Mouse (Mus musculus) liver, postnatal 0 days (tissue): Measurements from ENCODE around the gene Pfdn4. TPM values are rescaled to one million over a fixed set of nuclear protein-coding genes. Genes with fewer than 3 reads are reported as not detected.

Source experiments
- ATAC-seq: fragments of 200-750 bp; cut with Nextera tagmentation; 2 replicates; pipeline ENCODE4 v1.8.0; 2017; ENCODE audit warnings: mild to moderate bottlenecking, moderate library complexity
- DNase-seq: peaks from one replicate; pipeline ENCODE4 v3.0.0-alpha.2; 2016
- H3K27ac ChIP-seq: fragments of 300-500 bp; sonication (generic); 2 replicates; pipeline ENCODE4 v1.5.1; 2014; ENCODE audit warnings: antibody characterized with exemption, moderate library complexity, mild to moderate bottlenecking, low read depth
- H3K27me3 ChIP-seq: fragments of 300-500 bp; sonication (generic); 2 replicates; pipeline ENCODE4 v1.6.1; 2014; ENCODE audit warnings: low read length, control low read depth, mixed read lengths; ENCODE audit not compliant: insufficient read depth
- H3K36me3 ChIP-seq: fragments of 300-500 bp; sonication (generic); replicated peaks from 2 replicates; pipeline ENCODE4 v1.6.1; 2014; ENCODE audit warnings: mild to moderate bottlenecking, control low read depth, low read length, moderate library complexity, mixed read lengths; ENCODE audit not compliant: insufficient read depth
- H3K4me1 ChIP-seq: fragments of 300-500 bp; sonication (generic); 2 replicates; pipeline ENCODE4 v1.6.1; 2014; ENCODE audit warnings: antibody characterized with exemption, mild to moderate bottlenecking, control low read depth; ENCODE audit not compliant: insufficient read depth
- H3K4me2 ChIP-seq: fragments of 300-500 bp; sonication (generic); 2 replicates; pipeline ENCODE4 v1.6.1; 2014; ENCODE audit warnings: low read depth, mild to moderate bottlenecking, low read length, moderate library complexity, mixed read lengths
- H3K4me3 ChIP-seq: fragments of 300-500 bp; sonication (generic); 2 replicates; pipeline ENCODE4 v1.5.1; 2014; ENCODE audit warnings: low read depth, low read length
- H3K9ac ChIP-seq: fragments of 300-500 bp; sonication (generic); replicated peaks from 2 replicates; pipeline ENCODE4 v1.6.1; 2014; ENCODE audit warnings: mild to moderate bottlenecking, moderate library complexity
- H3K9me3 ChIP-seq: fragments of 300-500 bp; sonication (generic); 2 replicates; pipeline ENCODE4 v1.6.1; 2016; ENCODE audit warnings: mild to moderate bottlenecking, control low read depth, low read length, mixed read lengths
- CTCF ChIP-seq: sonication (generic); IDR thresholded peaks from 2 replicates; pipeline ENCODE4 v1.5.1; 2016; ENCODE audit warnings: antibody characterized with exemption, low read depth
- EP300 ChIP-seq: IDR thresholded peaks from 2 replicates; pipeline ENCODE4 v1.6.1; 2016; ENCODE audit warnings: antibody characterized with exemption, low read depth, mild to moderate bottlenecking
- WGBS: fragments of 180-500 bp; shearing (Covaris S2); extraction: QIAGEN DNeasy Blood & Tissue Kit; methylation state at CpG from one replicate; pipeline ENCODE4 v1.1.7; 2014; ENCODE audit not compliant: insufficient replicate concordance; 5-methylcytosine and 5-hydroxymethylcytosine counted together
- polyA plus RNA-seq: library from polyadenylated mRNA; unstranded; fragments of >200 nt; fragmentation: Nextera tagmentation; extraction: Ambion mirVana; gene quantifications from 2 replicates; pipeline ENCODE4 v1.2.1, GENCODE M21; 2015

Gene Pfdn4
- polyA plus RNA-seq, 1 experiment from 2014 or later = 29.8 TPM

DNA sequence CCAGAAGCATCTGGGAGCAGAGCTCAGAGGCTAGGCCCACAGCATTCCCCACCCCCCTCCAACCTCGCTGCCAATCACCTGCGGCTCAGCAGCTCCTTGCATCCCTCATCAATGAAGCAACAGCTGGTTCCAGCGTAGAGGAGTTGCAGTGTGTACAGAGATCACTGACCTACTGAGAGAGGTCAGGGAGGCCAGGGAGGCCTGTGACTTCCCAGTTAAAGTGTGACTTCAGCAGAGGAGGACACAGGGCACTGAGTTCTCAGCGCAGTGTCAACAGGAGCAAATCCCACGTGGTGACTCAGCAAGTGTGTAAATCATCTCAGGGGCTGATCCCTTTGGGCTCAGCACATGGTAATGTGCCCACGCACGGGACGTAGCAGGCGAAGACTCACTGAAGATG lies 36.4 kb upstream of the Pfdn4 start:
- Histone ChIP-seq H3K4me3 (no peak overlapping the region), H3K9me3 (no peaks in the 10 kb centered on the region), H3K27me3 (no peaks in the 10 kb centered on the region), H3K4me2 (no peak overlapping the region), H3K4me1 (no peaks in the 10 kb centered on the region), H3K9ac (no peak overlapping the region), H3K36me3 (no peaks in the 10 kb centered on the region), H3K27ac (peak overlapping the region; percentile 79)
- DNase-seq = peak; percentile 73
- ATAC-seq = peak; percentile 99
- 27% methylated on average over 9 of the region's 9 CpGs for WGBS
- no peak for TF ChIP-seq CTCF
- TF ChIP-seq EP300 = peak; percentile 79

DNA sequence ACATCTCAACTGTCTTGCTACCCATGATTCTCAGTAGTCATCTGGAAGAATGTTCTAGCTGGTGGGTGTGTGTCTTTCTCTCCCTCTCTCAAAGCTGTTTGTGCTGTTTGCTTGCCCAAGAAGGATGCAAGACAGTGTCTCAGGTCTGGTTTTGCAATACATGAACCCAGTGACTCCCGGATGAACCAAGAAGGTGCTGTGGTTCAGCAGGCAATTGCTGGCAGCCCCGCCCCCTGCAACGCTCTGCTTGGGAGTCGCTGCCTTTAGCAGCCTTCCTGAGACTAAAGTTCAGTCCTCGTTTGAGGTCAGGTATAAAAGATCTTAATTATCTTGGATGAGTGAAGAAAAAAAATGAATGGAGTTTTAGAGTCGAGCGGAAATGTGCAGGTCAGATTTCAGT lies 34.6 kb upstream of the Pfdn4 start:
- DNase-seq = no peak
- no peaks in the 10 kb centered on the region for H3K9me3 ChIP-seq
- 57% methylated on average over 7 of the region's 7 CpGs for WGBS
- no peak overlapping the region for H3K9ac ChIP-seq
- no peaks in the 10 kb centered on the region for H3K36me3 ChIP-seq
- H3K27me3 ChIP-seq = no peaks in the 10 kb centered on the region
- H3K4me1 ChIP-seq = no peaks in the 10 kb centered on the region
- H3K4me3 ChIP-seq = no peak overlapping the region
- H3K4me2 ChIP-seq = no peak overlapping the region
- no peak for TF ChIP-seq EP300
- TF ChIP-seq CTCF = no peak
- ATAC-seq = no peak
- H3K27ac ChIP-seq = no peak overlapping the region

DNA sequence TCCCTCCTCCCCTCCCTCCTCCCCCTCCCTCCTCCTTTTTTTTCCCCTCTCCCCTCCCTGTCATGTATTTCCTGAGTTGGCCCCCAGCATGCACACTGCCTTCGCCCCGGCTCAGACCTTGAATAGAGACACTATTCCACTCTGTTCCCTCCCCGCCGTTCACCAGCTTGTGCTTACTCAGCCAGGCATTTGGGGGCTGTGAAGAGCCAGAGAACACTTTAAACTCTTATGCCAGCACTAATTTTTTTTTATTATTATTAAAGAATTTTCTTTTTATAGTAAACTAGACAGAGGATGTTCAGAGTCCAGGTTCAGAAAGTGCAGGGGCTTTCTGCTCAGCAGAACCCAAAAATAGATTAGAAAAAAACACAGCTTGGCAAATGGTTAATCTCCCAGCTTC lies 31.4 kb upstream of the Pfdn4 start:
- ATAC-seq = no peak
- no peak for DNase-seq
- Histone ChIP-seq H3K4me1 (0 out of 2 replicates have a peak, but pooled peaks cover 3% of the 10 kb centered on the region), H3K36me3 (no peaks in the 10 kb centered on the region), H3K9ac (no peak overlapping the region), H3K27ac (no peak overlapping the region), H3K4me2 (no peak overlapping the region), H3K9me3 (no peaks in the 10 kb centered on the region), H3K27me3 (no peaks in the 10 kb centered on the region), H3K4me3 (no peak overlapping the region)
- WGBS = 46% methylated on average over 4 of the region's 4 CpGs
- no peak for TF ChIP-seq EP300
- no peak for TF ChIP-seq CTCF

DNA sequence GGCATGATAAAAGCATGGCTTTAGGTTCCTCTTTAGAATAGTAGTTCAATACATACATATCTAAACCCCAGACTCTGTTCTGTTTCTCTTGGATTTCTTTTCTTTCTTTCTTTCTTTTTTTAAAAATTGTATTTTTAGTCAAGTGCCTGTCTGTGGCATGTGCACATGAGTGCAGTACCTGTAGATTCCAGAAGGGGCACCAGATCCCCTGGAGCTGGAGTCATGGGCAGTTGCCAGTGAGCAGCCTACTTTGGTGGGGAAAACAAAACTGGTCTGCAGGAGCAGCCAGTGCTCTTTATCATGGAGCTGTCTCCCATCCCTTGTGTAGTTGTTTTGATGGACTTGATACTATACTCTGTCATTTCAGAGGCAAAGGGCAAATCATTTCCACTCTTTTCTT lies 28.2 kb upstream of the Pfdn4 start:
- no peak overlapping the region for H3K9ac ChIP-seq
- H3K4me2 ChIP-seq = no peak overlapping the region
- no peak overlapping the region for H3K4me3 ChIP-seq
- H3K4me1 ChIP-seq = 0 out of 2 replicates have a peak, but pooled peaks cover 5% of the 10 kb centered on the region
- no peaks in the 10 kb centered on the region for H3K36me3 ChIP-seq
- DNase-seq (peak; percentile 29), ATAC-seq (no peak)
- peak; percentile 50 for TF ChIP-seq CTCF
- no peak for TF ChIP-seq EP300
- H3K27me3 ChIP-seq = no peaks in the 10 kb centered on the region
- no peaks in the 10 kb centered on the region for H3K9me3 ChIP-seq
- H3K27ac ChIP-seq = no peak overlapping the region

DNA sequence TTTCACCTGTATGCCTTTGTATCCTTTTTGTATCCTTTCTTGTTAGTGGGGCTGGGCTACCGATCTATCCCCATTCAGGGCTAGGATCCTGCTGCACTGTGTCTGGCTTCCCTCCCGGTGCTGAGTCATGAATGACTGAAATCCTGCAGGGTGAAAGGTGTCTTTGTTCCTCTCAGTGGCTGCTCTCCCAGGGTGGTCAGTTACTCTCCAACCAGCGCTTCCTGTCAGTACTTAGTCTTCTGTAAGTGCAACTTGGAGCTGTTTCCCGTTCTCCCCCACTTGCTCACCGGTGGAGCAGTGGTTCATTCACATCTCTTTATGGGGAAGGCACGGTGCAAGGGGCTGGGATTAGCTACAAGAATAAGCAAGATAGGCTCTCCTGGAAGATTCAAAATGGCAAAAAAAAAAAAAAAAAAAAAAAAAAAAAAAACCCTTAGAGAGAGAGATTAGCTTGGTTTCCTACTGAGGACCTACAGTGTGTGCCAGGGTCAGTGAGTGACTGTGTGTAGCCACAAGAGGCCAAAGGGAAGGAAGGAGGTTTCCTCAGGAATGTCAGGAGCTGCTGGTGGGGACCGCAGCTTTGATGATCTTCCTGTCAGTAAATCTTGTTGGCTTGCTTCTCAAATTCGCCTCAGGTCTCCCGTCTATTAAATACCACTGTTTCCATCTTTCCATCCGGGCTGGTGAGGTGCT lies 26.5 kb upstream of the Pfdn4 start:
- TF ChIP-seq CTCF (no peak), EP300 (no peak)
- H3K27ac ChIP-seq = no peak overlapping the region
- H3K9me3 ChIP-seq = no peaks in the 10 kb centered on the region
- ATAC-seq = peak; percentile 47; the same call in 1 of the 2 replicates
- H3K9ac ChIP-seq = no peak overlapping the region
- DNase-seq = peak; percentile 51
- no peak overlapping the region for H3K4me2 ChIP-seq
- H3K4me1 ChIP-seq = 0 out of 2 replicates have a peak, but pooled peaks cover 5% of the 10 kb centered on the region
- no peaks in the 10 kb centered on the region for H3K27me3 ChIP-seq
- no peaks in the 10 kb centered on the region for H3K36me3 ChIP-seq
- H3K4me3 ChIP-seq = no peak overlapping the region
- 9% methylated on average over 10 of the region's 10 CpGs for WGBS

DNA sequence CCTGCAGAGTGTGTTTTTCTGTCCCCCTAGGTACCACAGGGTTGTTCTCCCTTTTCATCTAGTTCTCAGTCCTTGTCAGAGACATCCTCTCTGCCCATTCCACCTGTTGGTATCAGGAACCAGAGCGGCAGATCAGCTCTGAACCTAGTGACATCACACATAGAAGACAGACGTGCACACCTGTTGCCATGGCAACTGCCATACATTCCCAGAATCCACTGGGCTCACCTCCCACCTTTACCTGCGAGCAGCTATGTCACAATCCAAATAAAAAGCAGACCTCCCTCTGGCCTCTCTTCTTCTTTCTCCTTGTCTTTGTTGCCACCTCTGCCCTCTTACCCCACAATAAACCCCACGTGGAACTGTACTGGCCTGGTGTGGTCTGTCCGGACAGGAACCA lies 25.6 kb upstream of the Pfdn4 start:
- no peak overlapping the region for H3K4me2 ChIP-seq
- no peaks in the 10 kb centered on the region for H3K9me3 ChIP-seq
- WGBS = 63% methylated on average over 5 of the region's 5 CpGs
- no peak for ATAC-seq
- no peak overlapping the region for H3K4me3 ChIP-seq
- no peaks in the 10 kb centered on the region for H3K36me3 ChIP-seq
- no peaks in the 10 kb centered on the region for H3K27me3 ChIP-seq
- no peak overlapping the region for H3K27ac ChIP-seq
- no peak for DNase-seq
- H3K4me1 ChIP-seq = 0 out of 2 replicates have a peak, but pooled peaks cover 5% of the 10 kb centered on the region
- TF ChIP-seq CTCF (no peak), EP300 (no peak)
- no peak overlapping the region for H3K9ac ChIP-seq
